Mouse (Mus musculus) heart, embryonic 11.5 days (tissue): Measurements from ENCODE around the gene Gm20715. TPM values are rescaled to one million over a fixed set of nuclear protein-coding genes. Genes with fewer than 3 reads are reported as not detected.

ENCODE experiments used
- ATAC-seq: fragments of 200-750 bp; cut with Nextera tagmentation; replicated peaks from 2 replicates; pipeline ENCODE4 v1.8.0; 2017; ENCODE audit warnings: moderate library complexity; ENCODE audit not compliant: insufficient number of reproducible peaks, low FRiP score, low TSS enrichment
- H3K27ac ChIP-seq: fragments of 300-500 bp; sonication (generic); 2 replicates; pipeline ENCODE4 v1.5.1; 2014; ENCODE audit warnings: mild to moderate bottlenecking, low read depth, low read length
- H3K27me3 ChIP-seq: fragments of 300-500 bp; sonication (generic); 2 replicates; pipeline ENCODE4 v1.6.1; 2014; ENCODE audit warnings: mild to moderate bottlenecking, low read length, mixed read lengths; ENCODE audit not compliant: control insufficient read depth, insufficient read depth
- H3K36me3 ChIP-seq: fragments of 300-500 bp; sonication (generic); 2 replicates; pipeline ENCODE4 v1.6.1; 2014; ENCODE audit warnings: mild to moderate bottlenecking, low read length, moderate library complexity, mixed read lengths; ENCODE audit not compliant: control insufficient read depth, insufficient read depth
- H3K4me1 ChIP-seq: fragments of 300-500 bp; sonication (generic); 2 replicates; pipeline ENCODE4 v1.6.1; 2014; ENCODE audit warnings: low read length; ENCODE audit not compliant: control insufficient read depth, insufficient read depth
- H3K4me2 ChIP-seq: fragments of 300-500 bp; sonication (generic); 2 replicates; pipeline ENCODE4 v1.6.1; 2014; ENCODE audit warnings: mild to moderate bottlenecking, moderate library complexity
- H3K4me3 ChIP-seq: fragments of 300-500 bp; sonication (generic); 2 replicates; pipeline ENCODE4 v1.5.1; 2014; ENCODE audit warnings: low read depth, low read length
- H3K9ac ChIP-seq: fragments of 300-500 bp; sonication (generic); 2 replicates; pipeline ENCODE4 v1.6.1; 2014; ENCODE audit warnings: mild to moderate bottlenecking, low read depth, low read length, moderate library complexity
- H3K9me3 ChIP-seq: fragments of 300-500 bp; sonication (generic); replicated peaks from 2 replicates; pipeline ENCODE4 v1.6.1; 2016; ENCODE audit warnings: low read length; ENCODE audit not compliant: control insufficient read depth
- WGBS: fragments of 180-500 bp; shearing (Covaris S2); extraction: QIAGEN DNeasy Blood & Tissue Kit; methylation state at CpG from one replicate; pipeline ENCODE4 v1.1.7; 2014; ENCODE audit not compliant: insufficient replicate concordance; 5-methylcytosine and 5-hydroxymethylcytosine counted together
- polyA plus RNA-seq: library from polyadenylated mRNA; unstranded; fragments of >200 nt; fragmentation: Nextera tagmentation; extraction: Ambion mirVana; gene quantifications from 2 replicates; pipeline ENCODE4 v1.2.1, GENCODE M21; 2014

Gene Gm20715
- polyA plus RNA-seq, 1 experiment from 2014 or later, result not detected

- H3K4me2 ChIP-seq, result peak within 1 kb of the TSS; percentile 73
- peak; percentile 75 for ATAC-seq
- WGBS, result 27% methylated on average over 25 of the region's 25 CpGs
Observed at GRCm38 (mm10) chr7:6397996-6398975, 11.8 kb upstream of the Gm20715 start, which contains the start of gene Smim17. Smim17 (plus strand) TSS chr7:6398715.

GRCm38 (mm10) chr7:6414626-6415441 is 4.8 kb downstream of the Gm20715 start:
- Histone ChIP-seq H3K4me3 (no peak overlapping the region), H3K4me2 (no peak overlapping the region), H3K27me3 (no peaks in the 10 kb centered on the region), H3K4me1 (no peaks in the 10 kb centered on the region), H3K9me3 (no peaks in the 10 kb centered on the region), H3K36me3 (no peaks in the 10 kb centered on the region), H3K27ac (no peak overlapping the region), H3K9ac (no peak overlapping the region)
- 8% methylated on average over 20 of the region's 22 CpGs for WGBS
- no peak for ATAC-seq

More at GRCm38 (mm10) chr7:6397996-6398975, 11.8 kb upstream of the Gm20715 start, which contains the start of gene Smim17:
- Histone ChIP-seq H3K9me3 (no peaks in the 10 kb centered on the region), H3K9ac (peak within 1 kb of the TSS; percentile 65), H3K27me3 (no peaks in the 10 kb centered on the region), H3K36me3 (peaks cover 9% of the 10 kb centered on the region), H3K27ac (no peak within 1 kb of the TSS), H3K4me1 (no peaks in the 10 kb centered on the region), H3K4me3 (peak within 1 kb of the TSS; percentile 57)

GRCm38 (mm10) chr7:6415442-6415787 is 5.3 kb downstream of the Gm20715 start:
- Histone ChIP-seq H3K9me3 (no peaks in the 10 kb centered on the region), H3K4me3 (no peak overlapping the region)

GRCm38 (mm10) chr7:6419894-6420293 is 9.8 kb downstream of the Gm20715 start:
- Histone ChIP-seq H3K9ac (no peak overlapping the region), H3K9me3 (no peaks in the 10 kb centered on the region), H3K27me3 (no peaks in the 10 kb centered on the region), H3K4me2 (no peak overlapping the region), H3K27ac (no peak overlapping the region), H3K4me1 (no peaks in the 10 kb centered on the region), H3K36me3 (no peaks in the 10 kb centered on the region), H3K4me3 (no peak overlapping the region)
- no peak for ATAC-seq
- 72% methylated on average over 6 of the region's 6 CpGs for WGBS

More at GRCm38 (mm10) chr7:6415442-6415787, 5.3 kb downstream of the Gm20715 start:
- H3K4me1 ChIP-seq, result no peaks in the 10 kb centered on the region
- H3K27me3 ChIP-seq, result no peaks in the 10 kb centered on the region
- whole genome bisulfite sequencing, result 17% methylated on average over 8 of the region's 8 CpGs
- no peak overlapping the region for H3K9ac ChIP-seq
- ATAC-seq, result no peak
- H3K4me2 ChIP-seq, result no peak overlapping the region
- no peak overlapping the region for H3K27ac ChIP-seq
- no peaks in the 10 kb centered on the region for H3K36me3 ChIP-seq

GRCm38 (mm10) chr7:6429381-6429780 is 19.3 kb downstream of the Gm20715 start:
- Histone ChIP-seq H3K27me3 (no peaks in the 10 kb centered on the region), H3K4me1 (no peaks in the 10 kb centered on the region), H3K4me2 (no peak overlapping the region), H3K36me3 (no peaks in the 10 kb centered on the region), H3K9ac (no peak overlapping the region), H3K4me3 (no peak overlapping the region), H3K27ac (no peak overlapping the region), H3K9me3 (0 out of 2 replicates have a peak, but pooled peaks cover 6% of the 10 kb centered on the region)
- ATAC-seq, result no peak
- 81% methylated on average over 3 of the region's 3 CpGs for WGBS

GRCm38 (mm10) chr7:6430342-6430741 is 20.3 kb downstream of the Gm20715 start:
- H3K4me2 ChIP-seq, result no peak overlapping the region
- H3K9me3 ChIP-seq, result 0 out of 2 replicates have a peak, but pooled peaks cover 6% of the 10 kb centered on the region
- ATAC-seq, result no peak
- H3K27ac ChIP-seq, result no peak overlapping the region
- WGBS, result 46% methylated on average over 2 of the region's 2 CpGs
- H3K36me3 ChIP-seq, result no peaks in the 10 kb centered on the region
- no peaks in the 10 kb centered on the region for H3K4me1 ChIP-seq
- H3K27me3 ChIP-seq, result no peaks in the 10 kb centered on the region
- H3K4me3 ChIP-seq, result no peak overlapping the region
- H3K9ac ChIP-seq, result no peak overlapping the region

GRCm38 (mm10) chr7:6438388-6438787 is 28.3 kb downstream of the Gm20715 start, which contains the start of gene Olfr1344:
Olfr1344 (plus strand) TSS chr7:6438688.
- Histone ChIP-seq H3K4me3 (no peak within 1 kb of the TSS), H3K9ac (no peak within 1 kb of the TSS), H3K4me1 (no peaks in the 10 kb centered on the region), H3K36me3 (no peaks in the 10 kb centered on the region), H3K27me3 (no peaks in the 10 kb centered on the region), H3K9me3 (no peaks in the 10 kb centered on the region; the same call in 1 of the 2 replicates), H3K4me2 (no peak within 1 kb of the TSS), H3K27ac (no peak within 1 kb of the TSS)
- ATAC-seq, result no peak
- WGBS, result 54% methylated on average over 3 of the region's 3 CpGs

GRCm38 (mm10) chr7:6441173-6441572 is 31.1 kb downstream of the Gm20715 start:
- H3K4me1 ChIP-seq, result no peaks in the 10 kb centered on the region
- no peak for ATAC-seq
- no peak overlapping the region for H3K4me2 ChIP-seq
- H3K27me3 ChIP-seq, result no peaks in the 10 kb centered on the region
- no peaks in the 10 kb centered on the region for H3K36me3 ChIP-seq
- no peak overlapping the region for H3K27ac ChIP-seq
- H3K4me3 ChIP-seq, result no peak overlapping the region
- 63% methylated on average over 2 of the region's 2 CpGs for WGBS
- no peaks in the 10 kb centered on the region; the same call in 1 of the 2 replicates for H3K9me3 ChIP-seq
- no peak overlapping the region for H3K9ac ChIP-seq
